Mouse (Mus musculus) cerebellum, adult 2 months (tissue): ENCODE results near the gene Plac9a.

ENCODE experiments used
- CTCF ChIP-seq: fragments of 200-500 bp; IDR thresholded peaks from 2 replicates; pipeline ENCODE4 v1.5.1; 2011; ENCODE audit warnings: low read depth, mild to moderate bottlenecking, control low read depth, low read length, moderate library complexity, borderline replicate concordance; ENCODE audit not compliant: insufficient read depth
- POLR2A ChIP-seq: fragments of 200-500 bp; IDR thresholded peaks from 2 replicates; pipeline ENCODE4 v1.6.1; 2011; ENCODE audit warnings: low read length, control low read depth, borderline replicate concordance; ENCODE audit not compliant: insufficient read depth

GRCm38 (mm10) chr14:25852121-25852561 lies 50.8 kb downstream of the Plac9a start:
- TF ChIP-seq CTCF (no peak), POLR2A (no peak)
